In genomic region chr8:119994114-119994513, GRCm38 (mm10) we compare ENCODE assay signal across 15 mouse cellular contexts. TPM values are rescaled to one million over a fixed set of nuclear protein-coding genes. Genes with fewer than 3 reads are reported as not detected.
DNase-seq lines count a peak whose midpoint lies in the region; ATAC-seq and TF ChIP-seq lines count a peak whose summit lies in the region.
"Had no signal": no experiment of that assay in that cellular context is flagged by ENCODE, and none has a peak within 500 bp of the region (broad histone marks: within the 10 kb centered on the region; RNA-seq: fewer than 3 reads in every experiment).

No protein-coding gene starts in this region.

- TF ChIP-seq CTCF in intestine, postnatal 0 days (IDR thresholded peaks at IDR 0.05; ENCODE audit: low read depth) = no peak
- TF ChIP-seq CTCF in cerebellum, adult 2 months (IDR thresholded peaks at IDR 0.05; ENCODE audit: borderline replicate concordance, insufficient read depth, low read depth, low read length) = no peak

- peak overlapping the region; percentile 12; the same call in 1 of the 2 replicates for H3K4me2 ChIP-seq in kidney, embryonic 15.5 days
- peak overlapping the region; percentile 56 for H3K4me2 ChIP-seq in intestine, postnatal 0 days (replicated peaks; ENCODE audit: low read depth)
- H3K4me2 ChIP-seq: forebrain, embryonic 13.5 days; liver, embryonic 13.5 days; midbrain, embryonic 11.5 days had no signal

- H3K4me3 ChIP-seq in kidney, embryonic 15.5 days (replicated peaks) = no peak overlapping the region
- peak overlapping the region; percentile 25 for H3K4me3 ChIP-seq in brown adipose tissue, adult 24 weeks (ENCODE audit: insufficient read depth, low read depth, low read length)
- H3K4me3 ChIP-seq in intestine, postnatal 0 days (ENCODE audit: low read depth, low read length) = no peak overlapping the region
- H3K4me3 ChIP-seq in cerebellum, adult 2 months (replicated peaks; ENCODE audit: insufficient read depth, low read depth, low read length) = no peak overlapping the region
- H3K4me3 ChIP-seq: forebrain, embryonic 13.5 days; liver, embryonic 13.5 days had no signal

- no peak for DNase-seq in kidney, adult 9 months
- DNase-seq in lung, postnatal 36 days = peak; percentile 47
- no peak for DNase-seq in cerebellum, postnatal 14 days
- no peak for DNase-seq in right cerebral cortex, postnatal 10 days (ENCODE audit: low spot score in 2 of 2)
- DNase-seq in cerebellum, adult 2 months = no peak
- DNase-seq: gastrocnemius, postnatal 25 days; heart, postnatal 10 days; liver, embryonic 13.5 days; retina, postnatal 1 day had no signal

- TF ChIP-seq POLR2A in cerebellum, adult 2 months (IDR thresholded peaks at IDR 0.05; ENCODE audit: borderline replicate concordance, insufficient read depth, low read length) = no peak

- H3K36me3 ChIP-seq in kidney, embryonic 15.5 days = no peaks in the 10 kb centered on the region
- no peaks in the 10 kb centered on the region for H3K36me3 ChIP-seq in intestine, postnatal 0 days (ENCODE audit: control insufficient read depth, insufficient read depth)
- H3K36me3 ChIP-seq: liver, embryonic 13.5 days had no signal

- H3K4me1 ChIP-seq in kidney, embryonic 15.5 days = peaks cover 40% of the 10 kb centered on the region
- no peaks in the 10 kb centered on the region for H3K4me1 ChIP-seq in brown adipose tissue, adult 24 weeks (ENCODE audit: control insufficient read depth, insufficient read depth, insufficient read length, low read length)
- H3K4me1 ChIP-seq in intestine, postnatal 0 days (replicated peaks; ENCODE audit: control insufficient read depth, insufficient read depth, low read length) = no peaks in the 10 kb centered on the region
- no peaks in the 10 kb centered on the region for H3K4me1 ChIP-seq in cerebellum, adult 2 months (ENCODE audit: control insufficient read depth, insufficient read depth, low read length)
- H3K4me1 ChIP-seq: liver, embryonic 13.5 days had no signal

- H3K27ac ChIP-seq in kidney, embryonic 15.5 days = no peak overlapping the region
- no peak overlapping the region for H3K27ac ChIP-seq in brown adipose tissue, adult 24 weeks (replicated peaks; ENCODE audit: low read depth, low read length)
- no peak overlapping the region for H3K27ac ChIP-seq in intestine, postnatal 0 days (ENCODE audit: low read depth, low read length)
- no peak overlapping the region for H3K27ac ChIP-seq in cerebellum, adult 2 months (ENCODE audit: insufficient read depth, low read length)
- H3K27ac ChIP-seq: forebrain, embryonic 13.5 days; liver, embryonic 13.5 days had no signal

- no peak overlapping the region for H3K9ac ChIP-seq in kidney, embryonic 15.5 days
- H3K9ac ChIP-seq in intestine, postnatal 0 days (ENCODE audit: low read depth, low read length) = no peak overlapping the region
- H3K9ac ChIP-seq: forebrain, embryonic 13.5 days; liver, embryonic 13.5 days had no signal

- no peaks in the 10 kb centered on the region for H3K9me3 ChIP-seq in kidney, embryonic 15.5 days (replicated peaks)
- no peaks in the 10 kb centered on the region for H3K9me3 ChIP-seq in intestine, postnatal 0 days (ENCODE audit: control insufficient read depth)
- H3K9me3 ChIP-seq: forebrain, embryonic 13.5 days; liver, embryonic 13.5 days had no signal

- peaks cover 43% of the 10 kb centered on the region for H3K27me3 ChIP-seq in kidney, embryonic 15.5 days
- peaks cover 16% of the 10 kb centered on the region; the same call in 1 of the 2 replicates for H3K27me3 ChIP-seq in intestine, postnatal 0 days (replicated peaks; ENCODE audit: control insufficient read depth, insufficient read depth, low read length)
- H3K27me3 ChIP-seq in cerebellum, adult 2 months (ENCODE audit: control insufficient read depth, insufficient read depth, low read length) = no peaks in the 10 kb centered on the region; the same call in 1 of the 2 replicates

- WGBS in kidney, embryonic 15.5 days = 34% methylated on average over 7 of the region's 7 CpGs
- 71% methylated on average over 7 of the region's 7 CpGs for WGBS in intestine, postnatal 0 days
- 65% methylated on average over 7 of the region's 7 CpGs for WGBS in cerebellum, adult 2 months

- peak; percentile 17; the same call in 1 of the 2 replicates for ATAC-seq in kidney, embryonic 15.5 days (replicated peaks; ENCODE audit: low FRiP score)
- ATAC-seq in intestine, postnatal 0 days = no peak
- ATAC-seq: CD4-positive, CD25-positive, alpha-beta regulatory T cell, adult 4 months; forebrain, embryonic 13.5 days had no signal

RNA-seq across cellular contexts. Expression of gene Crispld2, which starts 1.9 kb away (rescaled TPM):
- polyA plus RNA-seq in kidney, embryonic 15.5 days (2015; fragmentation: Nextera tagmentation; extraction: Ambion mirVana) = 7.7 and 11.1 TPM in 2 replicates
- 6.9 and 8.3 TPM in 2 replicates for polyA plus RNA-seq in brown adipose tissue, adult 24 weeks (2012; ENCODE audit: insufficient read depth, insufficient read length, missing spikeins)
- 9.1 and 9.2 TPM in 2 replicates for polyA plus RNA-seq in intestine, postnatal 0 days (2015; fragmentation: Nextera tagmentation; extraction: Ambion mirVana)
- 2.4 and 2.6 TPM in 2 replicates for polyA plus RNA-seq in cerebellum, adult 2 months (2012; rRNA removed)
